Mouse (Mus musculus) kidney, postnatal 0 days (tissue): Measurements from ENCODE around the gene Ly75. TPM values are rescaled to one million over a fixed set of nuclear protein-coding genes. Genes with fewer than 3 reads are reported as not detected.

Experiments
- ATAC-seq: fragments of 200-750 bp; cut with Nextera tagmentation; replicated peaks from 2 replicates; pipeline ENCODE4 v1.8.0; 2017; ENCODE audit warnings: low read depth, moderate number of reproducible peaks, moderate TSS enrichment, moderate library complexity; ENCODE audit not compliant: low FRiP score
- DNase-seq: peaks from one replicate; pipeline ENCODE4 v3.0.0-alpha.2; 2016; ENCODE audit warnings: low spot score
- H3K27ac ChIP-seq: fragments of 300-500 bp; sonication (generic); 2 replicates; pipeline ENCODE4 v1.5.1; 2014; ENCODE audit warnings: mild to moderate bottlenecking
- H3K27me3 ChIP-seq: fragments of 300-500 bp; sonication (generic); 2 replicates; pipeline ENCODE4 v1.6.1; 2014; ENCODE audit warnings: low read length, mixed read lengths; ENCODE audit not compliant: insufficient read depth
- H3K36me3 ChIP-seq: fragments of 300-500 bp; sonication (generic); 2 replicates; pipeline ENCODE4 v1.6.1; 2014; ENCODE audit warnings: low read length, mixed read lengths; ENCODE audit not compliant: insufficient read depth
- H3K4me1 ChIP-seq: fragments of 300-500 bp; sonication (generic); replicated peaks from 2 replicates; pipeline ENCODE4 v1.6.1; 2014; ENCODE audit warnings: antibody characterized with exemption, low read length, mixed read lengths; ENCODE audit not compliant: insufficient read depth
- H3K4me2 ChIP-seq: fragments of 300-500 bp; sonication (generic); 2 replicates; pipeline ENCODE4 v1.6.1; 2014; ENCODE audit warnings: mild to moderate bottlenecking, low read length, moderate library complexity, mixed read lengths
- H3K4me3 ChIP-seq: fragments of 300-500 bp; sonication (generic); replicated peaks from 2 replicates; pipeline ENCODE4 v1.5.1; 2014; ENCODE audit warnings: low read depth, low read length
- H3K9ac ChIP-seq: fragments of 300-500 bp; sonication (generic); 2 replicates; pipeline ENCODE4 v1.6.1; 2014; ENCODE audit warnings: low read depth, low read length
- H3K9me3 ChIP-seq: fragments of 300-500 bp; sonication (generic); replicated peaks from 2 replicates; pipeline ENCODE4 v1.6.1; 2016; ENCODE audit warnings: low read length, inconsistent platforms, mixed read lengths
- CTCF ChIP-seq: IDR thresholded peaks from 2 replicates; pipeline ENCODE4 v1.5.1; 2016; ENCODE audit warnings: antibody characterized with exemption, low read depth, mild to moderate bottlenecking, moderate library complexity
- WGBS: fragments of 180-500 bp; shearing (Covaris S2); extraction: QIAGEN DNeasy Blood & Tissue Kit; methylation state at CpG from one replicate; pipeline ENCODE4 v1.1.7; 2014; 5-methylcytosine and 5-hydroxymethylcytosine counted together
- polyA plus RNA-seq: library from polyadenylated mRNA; unstranded; fragments of >200 nt; fragmentation: Nextera tagmentation; extraction: Ambion mirVana; gene quantifications from 2 replicates; pipeline ENCODE4 v1.2.1, GENCODE M21; 2015

Gene Ly75
- 1.4 and 1.6 TPM in 2 replicates for polyA plus RNA-seq

DNA sequence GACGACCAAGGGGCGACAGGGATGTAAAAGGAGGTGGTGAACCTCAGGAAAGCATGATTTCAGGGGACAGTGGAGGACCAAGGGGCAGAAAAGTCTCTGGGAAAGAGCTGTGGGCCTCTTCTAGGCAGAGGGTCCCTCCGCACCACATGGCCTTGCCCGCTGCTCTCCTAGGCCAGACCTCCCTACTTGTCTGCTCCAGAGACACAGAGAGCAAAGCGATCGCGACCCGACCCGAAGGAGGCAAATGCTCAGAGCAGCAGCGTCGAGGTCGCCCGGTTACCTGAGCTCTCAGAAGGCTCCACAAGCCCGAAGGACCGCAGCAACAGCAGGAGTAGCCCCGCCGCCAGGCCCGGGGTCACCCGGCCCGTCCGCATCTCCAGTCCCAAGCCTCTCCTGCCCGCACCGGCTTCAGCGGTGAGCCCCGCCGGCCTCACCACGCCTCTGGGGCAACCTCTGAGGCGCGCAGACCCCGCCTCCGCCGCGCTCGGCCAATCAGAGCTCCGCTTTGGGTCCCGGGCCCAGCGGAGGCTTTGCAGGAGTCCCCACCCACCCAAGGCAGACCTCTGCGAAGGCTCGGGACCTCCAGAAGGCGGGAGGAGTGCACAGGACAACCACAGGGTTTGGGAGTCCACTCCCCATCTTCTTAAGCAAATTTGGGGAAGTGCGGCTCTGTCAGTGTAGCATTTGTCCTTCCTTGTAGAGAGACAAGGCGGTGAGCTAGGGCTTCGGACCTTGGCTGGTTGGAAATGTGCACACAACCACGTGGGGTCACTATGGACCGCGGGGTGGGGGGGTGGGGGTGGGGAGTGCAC is at the start of gene Ly75:
Gene Ly75, minus strand, starts transcription at position 446 of the 812 bp plus-strand sequence.
- no peaks in the 10 kb centered on the region for H3K27me3 ChIP-seq
- H3K27ac ChIP-seq = no peak within 1 kb of the TSS
- peak; percentile 98 for ATAC-seq
- no peaks in the 10 kb centered on the region for H3K36me3 ChIP-seq
- H3K4me1 ChIP-seq = no peaks in the 10 kb centered on the region
- H3K4me2 ChIP-seq = peak within 1 kb of the TSS; percentile 87
- no peaks in the 10 kb centered on the region for H3K9me3 ChIP-seq
- TF ChIP-seq CTCF = no peak
- 2% methylated on average over 46 of the region's 46 CpGs for WGBS
- peak; percentile 89 for DNase-seq
- H3K4me3 ChIP-seq = peak within 1 kb of the TSS; percentile 40
- peak within 1 kb of the TSS; percentile 54 for H3K9ac ChIP-seq

DNA sequence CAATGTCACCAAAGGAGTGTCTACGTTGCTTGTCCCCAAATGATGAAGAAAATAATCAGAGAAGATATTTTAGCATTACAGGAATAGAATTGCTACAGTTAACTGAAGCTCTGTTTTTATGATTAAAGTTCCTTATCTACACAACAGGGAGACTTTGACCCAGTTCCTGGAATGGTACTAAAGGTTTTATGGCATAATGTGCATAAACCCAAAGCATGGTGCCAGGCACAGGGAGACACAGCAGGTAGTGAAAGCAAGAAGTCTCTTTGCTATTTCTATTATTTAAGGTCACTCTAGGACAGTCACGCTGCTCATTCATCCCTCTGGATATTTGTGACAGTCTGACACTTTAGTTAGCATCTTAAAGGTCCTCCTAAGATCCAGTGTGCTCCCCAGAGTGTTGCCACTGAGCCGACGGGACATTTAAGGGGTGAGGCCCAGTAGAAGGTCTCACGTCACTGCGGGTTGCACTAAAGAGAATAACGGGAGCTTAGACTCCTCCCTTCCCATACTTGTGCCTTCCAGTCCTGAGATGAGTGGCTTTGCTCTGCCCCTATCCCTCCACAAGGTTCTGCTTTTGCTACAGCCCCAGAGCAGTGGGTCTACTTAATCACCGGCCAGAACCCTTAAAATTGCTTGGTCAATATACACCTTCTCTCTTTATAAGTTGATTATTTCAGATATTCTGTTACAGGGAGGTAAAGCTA is 47.4 kb upstream of the Ly75 start:
- no peaks in the 10 kb centered on the region for H3K36me3 ChIP-seq
- no peak for DNase-seq
- H3K4me3 ChIP-seq = no peak overlapping the region
- no peak for ATAC-seq
- no peak overlapping the region for H3K9ac ChIP-seq
- no peak for TF ChIP-seq CTCF
- H3K27me3 ChIP-seq = no peaks in the 10 kb centered on the region
- 74% methylated on average over 8 of the region's 8 CpGs for WGBS
- no peaks in the 10 kb centered on the region for H3K4me1 ChIP-seq
- no peaks in the 10 kb centered on the region for H3K9me3 ChIP-seq
- no peak overlapping the region for H3K4me2 ChIP-seq
- no peak overlapping the region for H3K27ac ChIP-seq

DNA sequence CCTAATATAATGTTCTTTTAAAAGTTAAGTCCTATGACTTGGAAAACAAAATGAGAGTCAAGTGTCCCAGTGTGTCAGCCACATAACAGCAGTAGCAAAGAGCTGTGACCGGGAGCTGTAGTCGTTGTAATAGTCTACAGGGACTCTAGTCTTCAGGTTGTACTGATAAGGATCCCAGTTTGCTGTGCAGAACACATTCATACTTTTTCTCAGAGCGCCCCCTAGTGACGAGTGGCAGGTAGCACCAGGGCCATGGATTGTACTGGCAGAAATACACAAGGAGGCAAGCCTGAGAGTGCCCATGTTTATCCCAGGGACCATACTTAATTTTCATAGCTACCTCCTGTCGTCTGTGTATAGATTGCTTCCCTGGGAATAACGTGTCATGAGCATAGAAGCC is 35.0 kb upstream of the Ly75 start:
- Histone ChIP-seq H3K9me3 (no peaks in the 10 kb centered on the region), H3K4me1 (no peaks in the 10 kb centered on the region), H3K4me2 (no peak overlapping the region), H3K4me3 (no peak overlapping the region), H3K27me3 (no peaks in the 10 kb centered on the region), H3K9ac (no peak overlapping the region), H3K27ac (no peak overlapping the region), H3K36me3 (no peaks in the 10 kb centered on the region)
- WGBS = 6% methylated on average over 6 of the region's 6 CpGs
- DNase-seq (peak; percentile 87), ATAC-seq (peak; percentile 82)
- TF ChIP-seq CTCF = peak; percentile 92

DNA sequence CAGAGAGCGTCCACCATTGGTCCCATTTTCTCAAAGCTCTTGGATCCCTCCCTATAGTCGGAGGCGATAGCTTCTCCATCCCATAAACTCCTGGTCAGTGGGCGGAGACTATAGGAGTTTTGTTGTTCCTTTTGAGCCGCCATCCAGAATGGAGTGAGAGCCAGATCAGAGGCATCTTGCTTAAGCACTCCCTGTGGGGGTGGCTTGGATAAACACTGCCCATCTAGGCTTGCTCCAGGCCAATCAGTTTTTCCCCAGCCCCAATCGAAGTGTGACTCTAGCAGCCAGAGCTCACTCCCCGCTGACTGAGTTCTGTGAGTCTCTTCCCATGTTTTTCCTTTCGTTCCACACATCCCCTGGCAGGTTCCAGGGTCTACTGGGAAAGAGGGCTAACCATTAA is 31.2 kb upstream of the Ly75 start:
- no peaks in the 10 kb centered on the region for H3K36me3 ChIP-seq
- no peaks in the 10 kb centered on the region for H3K9me3 ChIP-seq
- 0 out of 2 replicates have a peak, but pooled peaks have one; percentile 44 for ATAC-seq
- H3K27me3 ChIP-seq = no peaks in the 10 kb centered on the region
- no peak for TF ChIP-seq CTCF
- no peak for DNase-seq
- no peak overlapping the region for H3K27ac ChIP-seq
- H3K4me1 ChIP-seq = peaks cover 5% of the 10 kb centered on the region; the same call in 1 of the 2 replicates
- H3K9ac ChIP-seq = no peak overlapping the region
- no peak overlapping the region for H3K4me2 ChIP-seq
- H3K4me3 ChIP-seq = no peak overlapping the region
- 39% methylated on average over 8 of the region's 8 CpGs for WGBS

DNA sequence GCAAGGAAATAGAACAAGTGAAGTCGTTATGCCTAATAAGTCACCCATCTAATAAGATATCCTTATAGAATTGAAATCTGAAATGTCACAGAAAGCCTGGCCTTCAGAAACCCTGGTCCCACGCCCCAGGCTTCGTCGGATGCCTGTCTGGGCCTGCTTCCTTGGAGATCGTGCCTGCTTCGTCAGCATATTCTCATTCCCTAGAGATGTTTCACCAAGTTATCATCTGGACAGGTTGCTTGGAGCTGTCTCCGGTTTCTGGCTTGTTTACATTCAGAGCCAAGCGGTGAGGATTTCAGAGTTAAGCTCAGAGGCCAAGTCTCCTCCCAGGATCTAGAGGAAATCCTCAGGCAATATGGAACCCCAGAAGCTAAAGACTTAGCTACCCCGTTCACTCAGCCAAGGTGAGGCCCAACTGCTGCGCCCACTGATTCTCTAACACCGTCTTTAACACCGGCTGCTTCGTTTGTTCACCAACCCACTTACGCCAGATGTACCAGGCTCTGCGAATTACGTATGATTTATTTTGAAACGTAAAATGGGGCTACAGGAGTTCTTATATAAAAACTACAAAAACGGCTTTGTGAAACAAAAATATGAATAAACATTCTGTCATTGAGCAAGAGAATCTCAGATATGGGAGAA is 30.0 kb upstream of the Ly75 start:
- ATAC-seq (no peak), DNase-seq (no peak)
- no peak for TF ChIP-seq CTCF
- H3K4me1 ChIP-seq = peaks cover 5% of the 10 kb centered on the region; the same call in 1 of the 2 replicates
- no peaks in the 10 kb centered on the region for H3K36me3 ChIP-seq
- H3K9ac ChIP-seq = no peak overlapping the region
- WGBS = 70% methylated on average over 18 of the region's 18 CpGs
- no peak overlapping the region for H3K4me2 ChIP-seq
- H3K27ac ChIP-seq = no peak overlapping the region
- H3K4me3 ChIP-seq = no peak overlapping the region
- no peaks in the 10 kb centered on the region for H3K9me3 ChIP-seq
- no peaks in the 10 kb centered on the region for H3K27me3 ChIP-seq

DNA sequence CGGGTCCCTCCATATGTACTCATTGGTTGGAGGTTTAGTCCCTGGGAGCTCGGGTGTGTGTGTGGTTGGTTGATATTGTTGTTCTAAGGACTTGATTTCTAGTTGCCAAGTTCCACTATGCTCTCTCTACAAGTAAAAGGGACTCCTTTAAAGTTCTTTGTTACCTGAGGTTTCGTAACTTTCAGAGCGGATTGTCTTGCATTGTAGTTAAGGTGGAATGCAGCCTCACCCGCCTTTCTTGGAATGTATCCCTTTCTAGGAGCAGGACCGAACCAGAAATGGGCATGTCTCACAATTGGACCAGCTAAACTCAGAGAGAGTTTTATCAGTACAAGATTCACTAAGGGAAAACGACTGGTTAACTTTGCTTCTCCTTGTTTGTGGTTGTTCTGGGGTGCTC is 28.1 kb upstream of the Ly75 start:
- no peaks in the 10 kb centered on the region for H3K9me3 ChIP-seq
- no peak for TF ChIP-seq CTCF
- DNase-seq (no peak), ATAC-seq (no peak)
- H3K36me3 ChIP-seq = no peaks in the 10 kb centered on the region
- no peak overlapping the region for H3K4me2 ChIP-seq
- H3K4me1 ChIP-seq = peaks cover 5% of the 10 kb centered on the region; the same call in 1 of the 2 replicates
- no peaks in the 10 kb centered on the region for H3K27me3 ChIP-seq
- no peak overlapping the region for H3K9ac ChIP-seq
- H3K4me3 ChIP-seq = no peak overlapping the region
- WGBS = 83% methylated on average over 7 of the region's 7 CpGs
- H3K27ac ChIP-seq = no peak overlapping the region
